Mouse (Mus musculus) lung, embryonic 15.5 days (tissue): ENCODE results near the gene Gstm7. TPM values are rescaled to one million over a fixed set of nuclear protein-coding genes. Genes with fewer than 3 reads are reported as not detected.

Experiments
- ATAC-seq: fragments of 200-750 bp; cut with Nextera tagmentation; 2 replicates; pipeline ENCODE4 v1.8.0; 2017; ENCODE audit warnings: moderate number of reproducible peaks, borderline replicate concordance; ENCODE audit not compliant: low FRiP score, low TSS enrichment; ENCODE audit errors: extremely low read depth
- H3K27ac ChIP-seq: fragments of 300-500 bp; sonication (generic); 2 replicates; pipeline ENCODE4 v1.5.1; 2015; ENCODE audit warnings: moderate library complexity, mild to moderate bottlenecking, inconsistent platforms
- H3K27me3 ChIP-seq: fragments of 300-500 bp; sonication (generic); 2 replicates; pipeline ENCODE4 v1.6.1; 2015; ENCODE audit warnings: inconsistent platforms
- H3K36me3 ChIP-seq: fragments of 300-500 bp; sonication (generic); 2 replicates; pipeline ENCODE4 v1.6.1; 2015; ENCODE audit warnings: inconsistent platforms
- H3K4me1 ChIP-seq: fragments of 300-500 bp; sonication (generic); 2 replicates; pipeline ENCODE4 v1.6.1; 2015; ENCODE audit warnings: inconsistent platforms
- H3K4me2 ChIP-seq: fragments of 300-500 bp; sonication (generic); 2 replicates; pipeline ENCODE4 v1.6.1; 2015; ENCODE audit warnings: inconsistent platforms, mild to moderate bottlenecking, moderate library complexity
- H3K4me3 ChIP-seq: fragments of 300-500 bp; sonication (generic); 2 replicates; pipeline ENCODE4 v1.5.1; 2015; ENCODE audit warnings: mild to moderate bottlenecking, inconsistent platforms
- H3K9ac ChIP-seq: fragments of 300-500 bp; sonication (generic); 2 replicates; pipeline ENCODE4 v1.6.1; 2015; ENCODE audit warnings: inconsistent platforms
- H3K9me3 ChIP-seq: fragments of 300-500 bp; sonication (generic); 2 replicates; pipeline ENCODE4 v1.6.1; 2016; ENCODE audit warnings: inconsistent platforms
- WGBS: fragments of 180-500 bp; shearing (Covaris S2); methylation state at CpG from one replicate; pipeline ENCODE4 v1.1.7; 2015; 5-methylcytosine and 5-hydroxymethylcytosine counted together
- polyA plus RNA-seq: library from polyadenylated mRNA; unstranded; fragments of >200 nt; fragmentation: Nextera tagmentation; extraction: Ambion mirVana; gene quantifications from 2 replicates; pipeline ENCODE4 v1.2.1, GENCODE M21; 2015

Gstm7 gene
- polyA plus RNA-seq, 1 experiment from 2014 or later: 12.2 TPM

GRCm38 (mm10) chr3:107932128-107932527 is 511 bp upstream of the Gstm7 start:
- 52% methylated on average over 6 of the region's 6 CpGs for WGBS
- H3K27ac ChIP-seq: no peak overlapping the region
- no peak overlapping the region for H3K4me2 ChIP-seq
- no peaks in the 10 kb centered on the region for H3K27me3 ChIP-seq
- no peaks in the 10 kb centered on the region for H3K9me3 ChIP-seq
- no peak overlapping the region for H3K9ac ChIP-seq
- ATAC-seq: no peak
- peaks cover 22% of the 10 kb centered on the region for H3K4me1 ChIP-seq
- H3K4me3 ChIP-seq: no peak overlapping the region
- no peaks in the 10 kb centered on the region for H3K36me3 ChIP-seq

- no peak for ATAC-seq
- Histone ChIP-seq H3K4me3 (peak overlapping the region; percentile 31), H3K4me2 (peak overlapping the region; percentile 59), H3K36me3 (no peaks in the 10 kb centered on the region), H3K27me3 (no peaks in the 10 kb centered on the region), H3K9ac (no peak overlapping the region), H3K9me3 (no peaks in the 10 kb centered on the region), H3K27ac (peak overlapping the region; percentile 56), H3K4me1 (peaks cover 22% of the 10 kb centered on the region)
- 64% methylated on average over 2 of the region's 2 CpGs for WGBS
Observed at GRCm38 (mm10) chr3:107931134-107931533, 483 bp downstream of the Gstm7 start.

GRCm38 (mm10) chr3:107929731-107930130 is 1.9 kb downstream of the Gstm7 start:
- Histone ChIP-seq H3K4me3 (no peak overlapping the region), H3K27ac (no peak overlapping the region), H3K27me3 (no peaks in the 10 kb centered on the region), H3K4me1 (peaks cover 22% of the 10 kb centered on the region), H3K36me3 (no peaks in the 10 kb centered on the region), H3K9me3 (no peaks in the 10 kb centered on the region), H3K9ac (no peak overlapping the region), H3K4me2 (no peak overlapping the region)
- WGBS: 47% methylated on average over 4 of the region's 4 CpGs
- no peak for ATAC-seq

- Histone ChIP-seq H3K27me3 (no peaks in the 10 kb centered on the region), H3K4me3 (no peak overlapping the region), H3K36me3 (no peaks in the 10 kb centered on the region), H3K9me3 (no peaks in the 10 kb centered on the region), H3K4me2 (no peak overlapping the region), H3K4me1 (peaks cover 22% of the 10 kb centered on the region), H3K9ac (no peak overlapping the region), H3K27ac (no peak overlapping the region)
- 59% methylated on average over 4 of the region's 4 CpGs for WGBS
- no peak for ATAC-seq
Observed at GRCm38 (mm10) chr3:107929243-107929642, 2.4 kb downstream of the Gstm7 start.

GRCm38 (mm10) chr3:107928691-107929090 is 2.9 kb downstream of the Gstm7 start:
- Histone ChIP-seq H3K27me3 (no peaks in the 10 kb centered on the region), H3K4me1 (peaks cover 22% of the 10 kb centered on the region), H3K9me3 (no peaks in the 10 kb centered on the region), H3K9ac (no peak overlapping the region), H3K36me3 (no peaks in the 10 kb centered on the region), H3K27ac (no peak overlapping the region), H3K4me3 (no peak overlapping the region), H3K4me2 (no peak overlapping the region)
- ATAC-seq: no peak
- WGBS: 60% methylated on average over 11 of the region's 11 CpGs

- H3K36me3 ChIP-seq: no peaks in the 10 kb centered on the region
- H3K4me1 ChIP-seq: peaks cover 22% of the 10 kb centered on the region
- 90% methylated on average over 3 of the region's 3 CpGs for WGBS
- no peak overlapping the region for H3K9ac ChIP-seq
- no peak overlapping the region for H3K27ac ChIP-seq
- no peak overlapping the region for H3K4me3 ChIP-seq
- H3K27me3 ChIP-seq: no peaks in the 10 kb centered on the region
- ATAC-seq: no peak
- H3K4me2 ChIP-seq: no peak overlapping the region
- no peaks in the 10 kb centered on the region for H3K9me3 ChIP-seq
Observed at GRCm38 (mm10) chr3:107927841-107928240, 3.8 kb downstream of the Gstm7 start.

GRCm38 (mm10) chr3:107925335-107925734 is 6.3 kb downstream of the Gstm7 start:
- H3K4me2 ChIP-seq: no peak overlapping the region
- H3K9me3 ChIP-seq: no peaks in the 10 kb centered on the region
- H3K4me1 ChIP-seq: peaks cover 8% of the 10 kb centered on the region
- no peaks in the 10 kb centered on the region for H3K36me3 ChIP-seq
- no peaks in the 10 kb centered on the region for H3K27me3 ChIP-seq
- no peak for ATAC-seq
- H3K4me3 ChIP-seq: no peak overlapping the region
- 89% methylated on average over 3 of the region's 3 CpGs for WGBS
- H3K27ac ChIP-seq: no peak overlapping the region
- H3K9ac ChIP-seq: no peak overlapping the region

- Histone ChIP-seq H3K27ac (no peak overlapping the region), H3K4me3 (no peak overlapping the region)
- WGBS: 95% methylated on average over 5 of the region's 5 CpGs
Observed at GRCm38 (mm10) chr3:107920348-107920747, 11.3 kb downstream of the Gstm7 start.

GRCm38 (mm10) chr3:107917783-107918408 is 13.7 kb downstream of the Gstm7 start:
- no peak overlapping the region for H3K4me2 ChIP-seq
- H3K9me3 ChIP-seq: no peaks in the 10 kb centered on the region
- no peaks in the 10 kb centered on the region for H3K36me3 ChIP-seq
- ATAC-seq: no peak
- WGBS: 53% methylated on average over 7 of the region's 7 CpGs
- H3K27me3 ChIP-seq: no peaks in the 10 kb centered on the region
- no peak overlapping the region for H3K27ac ChIP-seq
- H3K4me3 ChIP-seq: no peak overlapping the region
- H3K9ac ChIP-seq: no peak overlapping the region
- H3K4me1 ChIP-seq: no peaks in the 10 kb centered on the region

More at GRCm38 (mm10) chr3:107920348-107920747, 11.3 kb downstream of the Gstm7 start:
- H3K9me3 ChIP-seq: no peaks in the 10 kb centered on the region
- no peak overlapping the region for H3K4me2 ChIP-seq
- no peak overlapping the region for H3K9ac ChIP-seq
- no peak for ATAC-seq
- H3K27me3 ChIP-seq: no peaks in the 10 kb centered on the region
- no peaks in the 10 kb centered on the region for H3K36me3 ChIP-seq
- H3K4me1 ChIP-seq: no peaks in the 10 kb centered on the region

GRCm38 (mm10) chr3:107917097-107917496 is 14.5 kb downstream of the Gstm7 start:
- Histone ChIP-seq H3K36me3 (no peaks in the 10 kb centered on the region), H3K27ac (no peak overlapping the region), H3K9me3 (no peaks in the 10 kb centered on the region), H3K27me3 (no peaks in the 10 kb centered on the region), H3K4me2 (no peak overlapping the region), H3K9ac (no peak overlapping the region), H3K4me3 (no peak overlapping the region), H3K4me1 (no peaks in the 10 kb centered on the region)
- 73% methylated on average over 3 of the region's 3 CpGs for WGBS
- ATAC-seq: no peak

- Histone ChIP-seq H3K4me3 (no peak overlapping the region), H3K27ac (no peak overlapping the region), H3K9ac (no peak overlapping the region), H3K9me3 (no peaks in the 10 kb centered on the region), H3K36me3 (no peaks in the 10 kb centered on the region), H3K4me1 (no peaks in the 10 kb centered on the region), H3K4me2 (no peak overlapping the region), H3K27me3 (no peaks in the 10 kb centered on the region)
- WGBS: 71% methylated on average over 15 of the region's 15 CpGs
- no peak for ATAC-seq
Observed at GRCm38 (mm10) chr3:107916674-107917073, 14.9 kb downstream of the Gstm7 start.

- no peaks in the 10 kb centered on the region for H3K36me3 ChIP-seq
- no peak overlapping the region for H3K9ac ChIP-seq
- H3K4me2 ChIP-seq: no peak overlapping the region
- no peak overlapping the region for H3K4me3 ChIP-seq
- peaks cover 4% of the 10 kb centered on the region for H3K27me3 ChIP-seq
- no peaks in the 10 kb centered on the region for H3K9me3 ChIP-seq
- no peaks in the 10 kb centered on the region for H3K4me1 ChIP-seq
- WGBS: 61% methylated on average over 6 of the region's 6 CpGs
- H3K27ac ChIP-seq: no peak overlapping the region
- no peak for ATAC-seq
Observed at GRCm38 (mm10) chr3:107905942-107906341, 25.7 kb downstream of the Gstm7 start.
